Mouse (Mus musculus): ENCODE measurements at regions not wholly inside any gene's neighbourhood (a gene's known extent, or its start where the extent isn't known, plus 50 kb on each side); places are given as distances from the start of the nearest gene placed in this dataset.
"Not testable (repeated sequence)": the region's sequence is repeated elsewhere in the genome, so short reads cannot be mapped to it uniquely, and the experiment has no call there.

DNA sequence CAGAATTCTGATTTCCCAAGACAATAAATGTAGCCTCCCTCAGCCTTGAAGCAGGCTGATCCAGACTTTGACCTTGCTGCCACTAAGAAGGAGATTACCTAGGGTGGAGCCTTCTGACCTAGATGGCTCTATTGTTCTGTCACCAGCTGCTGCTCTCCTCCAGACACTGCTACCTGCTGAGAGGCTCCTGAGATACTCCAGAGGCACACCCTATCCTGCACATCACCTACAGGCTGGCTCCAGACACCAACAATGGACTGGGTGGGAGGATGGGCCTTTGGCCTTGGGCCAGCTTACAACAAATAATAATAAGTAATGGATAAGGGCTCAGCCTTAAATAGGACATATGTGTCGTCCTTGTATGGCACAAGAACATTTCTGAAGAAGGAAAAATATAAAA, 186.3 kb upstream of the Fmr1 start:
- not testable (repeated sequence) for TF ChIP-seq CTCF, EP300 (IDR thresholded peaks at IDR 0.05; ENCODE audit: low read depth)

Data from liver, embryonic 14.5 days (tissue).